Mouse (Mus musculus) spleen, adult 2 months (tissue): ENCODE data around the gene Poc1a. TPM values are rescaled to one million over a fixed set of nuclear protein-coding genes. Genes with fewer than 3 reads are reported as not detected.

Experiments
- DNase-seq, 2 experiments: peaks; one replicate each; pipeline versions ENCODE4 v3.0.0 to v3.0.0-alpha.2; 2012 to 2021; ENCODE audit warnings: low spot score in 2 of 2, low read depth in 1 of 2
- H3K27ac ChIP-seq: fragments of 200-500 bp; 2 replicates; pipeline ENCODE4 v1.5.1; 2012; ENCODE audit warnings: low read length, inconsistent platforms; ENCODE audit not compliant: insufficient read depth
- H3K27me3 ChIP-seq: fragments of 200-500 bp; 2 replicates; pipeline ENCODE4 v1.6.1; 2012; ENCODE audit warnings: mild to moderate bottlenecking, moderate library complexity, low read length, inconsistent platforms; ENCODE audit not compliant: control insufficient read depth, insufficient read depth
- H3K36me3 ChIP-seq: fragments of 200-500 bp; 2 replicates; pipeline ENCODE4 v1.6.1; 2012; ENCODE audit warnings: mild to moderate bottlenecking, low read length, inconsistent platforms; ENCODE audit not compliant: control insufficient read depth, insufficient read depth
- H3K4me1 ChIP-seq: fragments of 200-500 bp; 2 replicates; pipeline ENCODE4 v1.6.1; 2011; ENCODE audit warnings: inconsistent platforms; ENCODE audit not compliant: control insufficient read depth, insufficient read depth, insufficient read length
- H3K4me3 ChIP-seq: fragments of 200-500 bp; 2 replicates; pipeline ENCODE4 v1.5.1; 2011; ENCODE audit warnings: mild to moderate bottlenecking, inconsistent platforms; ENCODE audit not compliant: insufficient read depth, insufficient read length; ENCODE audit errors: extremely low read depth
- CTCF ChIP-seq: fragments of 200-500 bp; IDR thresholded peaks from 2 replicates; pipeline ENCODE4 v1.5.1; 2011; ENCODE audit warnings: mild to moderate bottlenecking, inconsistent platforms; ENCODE audit not compliant: insufficient read depth, insufficient read length, insufficient replicate concordance; ENCODE audit errors: extremely low read depth
- POLR2A ChIP-seq: fragments of 200-500 bp; IDR thresholded peaks from 2 replicates; pipeline ENCODE4 v1.6.1; 2011; ENCODE audit warnings: low read depth, low read length, inconsistent platforms
- WGBS: fragments of 180-500 bp; shearing (Covaris S2); methylation state at CpG from one replicate; pipeline ENCODE4 v1.1.7; 2018; 5-methylcytosine and 5-hydroxymethylcytosine counted together
- polyA plus RNA-seq: library from polyadenylated mRNA; depleted of rRNA; stranded (reverse); fragments of >200 nt; gene quantifications from 2 replicates; pipeline ENCODE4 v1.2.3, GENCODE M21; 2012

Gene Poc1a
- polyA plus RNA-seq, 1 experiment: 6.8 TPM

GRCm38 (mm10) chr9:106236156-106236817 is 44.6 kb upstream of the Poc1a start:
- no peak for TF ChIP-seq CTCF
- TF ChIP-seq POLR2A: no peak
- Histone ChIP-seq H3K27ac (peak overlapping the region; percentile 34), H3K4me3 (no peak overlapping the region), H3K4me1 (no peaks in the 10 kb centered on the region), H3K27me3 (no peaks in the 10 kb centered on the region), H3K36me3 (peaks cover 41% of the 10 kb centered on the region)
- DNase-seq: no peak
- 90% methylated on average over 23 of the region's 23 CpGs for WGBS

- Histone ChIP-seq H3K4me1 (no peaks in the 10 kb centered on the region), H3K4me3 (no peak overlapping the region), H3K36me3 (peaks cover 44% of the 10 kb centered on the region), H3K27ac (peak overlapping the region; percentile 34), H3K27me3 (no peaks in the 10 kb centered on the region)
- 90% methylated on average over 3 of the region's 3 CpGs for WGBS
- TF ChIP-seq POLR2A (no peak), CTCF (no peak)
- DNase-seq: no peak
These were observed 44.0 kb upstream of the Poc1a start for GRCm38 (mm10) chr9:106236818-106237211.

- no peaks in the 10 kb centered on the region for H3K4me1 ChIP-seq
- no peaks in the 10 kb centered on the region for H3K27me3 ChIP-seq
- WGBS: 88% methylated on average over 8 of the region's 8 CpGs
- TF ChIP-seq CTCF (no peak), POLR2A (no peak)
- H3K27ac ChIP-seq: no peak overlapping the region
- no peak overlapping the region for H3K4me3 ChIP-seq
- H3K36me3 ChIP-seq: peaks cover 47% of the 10 kb centered on the region
- no peak for DNase-seq
These were observed 43.5 kb upstream of the Poc1a start for GRCm38 (mm10) chr9:106237401-106237800.

GRCm38 (mm10) chr9:106237878-106238277 is 43.0 kb upstream of the Poc1a start:
- Histone ChIP-seq H3K27me3 (no peaks in the 10 kb centered on the region), H3K36me3 (peaks cover 45% of the 10 kb centered on the region), H3K4me1 (no peaks in the 10 kb centered on the region), H3K27ac (no peak overlapping the region), H3K4me3 (no peak overlapping the region)
- 93% methylated on average over 10 of the region's 10 CpGs for WGBS
- DNase-seq: no peak
- no peak for TF ChIP-seq POLR2A
- no peak for TF ChIP-seq CTCF

GRCm38 (mm10) chr9:106241541-106242164 is 39.2 kb upstream of the Poc1a start:
- no peak for DNase-seq
- Histone ChIP-seq H3K27me3 (no peaks in the 10 kb centered on the region), H3K4me3 (no peak overlapping the region), H3K4me1 (peaks cover 2% of the 10 kb centered on the region; the same call in 1 of the 2 replicates), H3K36me3 (peaks cover 28% of the 10 kb centered on the region), H3K27ac (no peak overlapping the region)
- no peak for TF ChIP-seq POLR2A
- no peak for TF ChIP-seq CTCF
- WGBS: 91% methylated on average over 10 of the region's 10 CpGs

GRCm38 (mm10) chr9:106242813-106243488 is 37.9 kb upstream of the Poc1a start:
- peaks cover 21% of the 10 kb centered on the region for H3K36me3 ChIP-seq

GRCm38 (mm10) chr9:106249550-106249949 is 31.3 kb upstream of the Poc1a start:
- no peak for TF ChIP-seq POLR2A
- TF ChIP-seq CTCF: no peak
- WGBS: 79% methylated on average over 11 of the region's 11 CpGs
- no peak overlapping the region for H3K27ac ChIP-seq
- no peaks in the 10 kb centered on the region for H3K36me3 ChIP-seq
- H3K27me3 ChIP-seq: no peaks in the 10 kb centered on the region
- no peak overlapping the region for H3K4me3 ChIP-seq
- H3K4me1 ChIP-seq: peaks cover 13% of the 10 kb centered on the region; the same call in 1 of the 2 replicates
- DNase-seq: no peak

More at GRCm38 (mm10) chr9:106242813-106243488, 37.9 kb upstream of the Poc1a start:
- Histone ChIP-seq H3K4me3 (no peak overlapping the region), H3K4me1 (peaks cover 9% of the 10 kb centered on the region; the same call in 1 of the 2 replicates), H3K27ac (peak overlapping the region; percentile 16; the same call in 1 of the 2 replicates), H3K27me3 (no peaks in the 10 kb centered on the region)
- TF ChIP-seq CTCF (no peak), POLR2A (no peak)
- WGBS: 63% methylated on average over 19 of the region's 19 CpGs
- DNase-seq: no peak
